Mouse (Mus musculus): ENCODE results near the gene Hspb7. TPM values are rescaled to one million over a fixed set of nuclear protein-coding genes. Genes with fewer than 3 reads are reported as not detected.

The Hspb7 gene
- polyA plus RNA-seq, 1 experiment from 2014 or later: not detected

GRCm38 (mm10) chr4:141439083-141439803 is 18.7 kb downstream of the Hspb7 start:
- H3K4me3 ChIP-seq (replicated peaks): no peak overlapping the region
- no peak overlapping the region for H3K4me2 ChIP-seq
- 91% methylated on average over 12 of the region's 12 CpGs for WGBS
- H3K27me3 ChIP-seq: no peaks in the 10 kb centered on the region
- no peaks in the 10 kb centered on the region for H3K36me3 ChIP-seq (replicated peaks)
- ATAC-seq (ENCODE audit: low FRiP score): no peak
- H3K9ac ChIP-seq: no peak overlapping the region
- peaks cover 6% of the 10 kb centered on the region for H3K4me1 ChIP-seq
- no peaks in the 10 kb centered on the region for H3K9me3 ChIP-seq
- H3K27ac ChIP-seq: no peak overlapping the region

DNA sequence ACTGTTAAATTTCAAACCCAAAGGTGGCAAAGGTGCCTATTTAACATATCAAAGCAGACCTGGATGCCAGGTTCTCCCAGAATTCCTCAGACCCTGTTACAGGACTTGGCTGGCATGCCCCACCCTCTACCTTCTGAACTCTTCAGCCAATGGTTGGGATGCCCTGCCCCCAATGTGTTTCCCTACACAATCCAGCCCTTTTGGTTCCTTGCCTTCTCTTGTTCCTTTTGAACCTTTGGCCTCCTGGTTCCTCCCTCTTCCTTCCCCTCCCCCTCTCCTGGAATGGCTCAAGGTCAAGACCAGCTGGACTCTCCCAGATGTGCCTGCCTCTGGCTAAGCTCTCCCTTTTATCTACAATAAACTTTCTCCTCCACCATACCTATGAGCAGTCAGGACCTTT is 20.3 kb downstream of the Hspb7 start:
- H3K9me3 ChIP-seq: no peaks in the 10 kb centered on the region
- H3K36me3 ChIP-seq (replicated peaks): no peaks in the 10 kb centered on the region
- no peak overlapping the region for H3K27ac ChIP-seq
- H3K9ac ChIP-seq: no peak overlapping the region
- no peak overlapping the region for H3K4me2 ChIP-seq
- H3K4me3 ChIP-seq (replicated peaks): no peak overlapping the region
- H3K27me3 ChIP-seq: no peaks in the 10 kb centered on the region
- peaks cover 14% of the 10 kb centered on the region for H3K4me1 ChIP-seq
- no peak for ATAC-seq (ENCODE audit: low FRiP score)

DNA sequence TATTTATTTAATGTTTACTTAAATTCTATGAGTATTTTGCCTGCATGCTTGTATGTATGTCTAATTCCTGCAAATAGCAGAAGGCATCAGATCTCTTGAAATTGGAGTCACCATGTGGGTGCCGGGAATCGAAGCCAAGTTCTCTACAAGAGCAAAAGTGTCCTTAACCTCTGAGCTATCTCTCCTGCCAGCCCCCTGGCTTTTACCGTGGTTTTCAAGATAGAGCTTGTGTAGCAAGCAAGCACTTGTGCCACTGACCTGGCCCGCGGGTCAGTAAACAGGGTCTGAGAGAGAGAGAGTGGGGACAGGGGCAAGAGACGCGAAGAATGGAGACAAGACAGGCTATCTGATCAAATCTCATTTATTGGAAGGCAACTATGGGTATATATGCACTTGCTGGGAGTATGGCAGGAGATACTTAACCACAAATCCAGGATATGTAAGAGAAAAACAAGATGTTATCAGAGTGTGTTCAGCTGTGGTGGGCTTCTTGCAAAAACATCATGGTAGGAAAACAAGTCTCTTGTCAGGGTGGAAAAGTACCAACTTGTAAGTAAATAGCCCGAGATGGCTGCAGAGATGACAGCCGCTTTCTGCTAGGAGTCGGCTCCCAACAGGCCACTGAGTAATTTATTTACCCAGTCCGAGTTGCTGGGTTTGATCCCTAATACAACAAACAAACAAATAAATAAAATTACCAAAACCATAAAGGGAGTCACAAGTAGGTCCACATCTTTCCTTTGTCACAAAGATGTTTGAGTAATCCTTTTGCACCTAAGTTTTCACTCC is 23.3 kb downstream of the Hspb7 start:
- Histone ChIP-seq H3K9ac (peak overlapping the region; percentile 94; the same call in 1 of the 2 replicates), H3K27me3 (no peaks in the 10 kb centered on the region), H3K4me2 (peak overlapping the region; percentile 82), H3K27ac (no peak overlapping the region), H3K9me3 (no peaks in the 10 kb centered on the region), H3K36me3 (replicated peaks) (peaks cover 21% of the 10 kb centered on the region), H3K4me1 (peaks cover 20% of the 10 kb centered on the region), H3K4me3 (replicated peaks) (peak overlapping the region; percentile 100)
- WGBS: 54% methylated on average over 11 of the region's 11 CpGs
- no peak; the same call in 1 of the 2 replicates for ATAC-seq (ENCODE audit: low FRiP score)

DNA sequence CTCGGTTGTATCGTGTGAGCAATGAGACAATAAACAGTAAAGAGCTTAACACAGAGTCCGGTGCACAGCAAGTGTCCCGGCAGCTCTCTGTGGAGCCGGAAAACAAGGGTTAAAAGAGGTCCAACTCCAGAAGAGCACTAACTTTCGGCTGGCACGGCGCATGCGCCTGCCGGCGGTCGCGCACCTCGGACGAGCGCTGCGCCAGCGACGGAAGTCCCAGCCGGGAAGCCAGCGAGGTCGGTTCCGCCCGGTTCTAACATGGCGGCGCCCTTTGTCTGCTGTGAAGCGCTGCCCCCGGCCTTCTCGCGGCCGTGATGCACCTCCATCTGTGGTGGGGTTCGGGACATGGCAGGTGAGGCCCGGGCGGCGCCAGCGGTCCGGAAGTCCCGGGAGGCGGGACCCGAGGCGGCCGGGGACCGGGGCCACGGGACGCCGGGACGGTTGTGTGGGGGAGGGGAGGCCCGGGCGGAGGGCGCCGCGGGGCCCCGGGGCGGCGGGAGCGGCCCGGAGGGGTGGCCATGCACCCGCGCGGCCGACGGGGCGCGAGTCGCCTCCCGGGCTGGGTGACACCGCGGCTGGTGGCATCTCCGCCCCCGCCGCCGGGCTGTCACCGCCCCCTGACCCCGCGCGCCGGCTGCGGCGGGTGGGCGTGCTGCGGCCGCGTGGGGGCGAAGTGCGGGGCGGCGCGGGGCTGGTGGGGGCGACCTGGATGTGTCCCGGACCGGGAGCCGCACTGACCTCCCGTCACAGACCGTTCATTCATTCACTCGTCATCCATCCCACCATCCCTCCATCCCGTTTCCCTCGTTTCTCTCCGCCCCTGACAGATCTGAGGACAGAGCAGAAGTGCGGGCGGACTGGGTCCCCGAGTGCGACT is 24.1 kb downstream of the Hspb7 start, which contains the start of gene Zbtb17:
Gene Zbtb17 (plus strand): TSS at position 204 of the 877 bp plus-strand sequence.
- Histone ChIP-seq H3K9me3 (no peaks in the 10 kb centered on the region), H3K9ac (peak within 1 kb of the TSS; percentile 94), H3K36me3 (replicated peaks) (peaks cover 30% of the 10 kb centered on the region), H3K27me3 (no peaks in the 10 kb centered on the region), H3K27ac (peak within 1 kb of the TSS; percentile 85), H3K4me3 (replicated peaks) (peak within 1 kb of the TSS; percentile 100), H3K4me2 (peak within 1 kb of the TSS; percentile 82), H3K4me1 (peaks cover 20% of the 10 kb centered on the region)
- peak; percentile 91 for ATAC-seq (ENCODE audit: low FRiP score)
- under 1% methylated on average over 75 of the region's 102 CpGs for WGBS

DNA sequence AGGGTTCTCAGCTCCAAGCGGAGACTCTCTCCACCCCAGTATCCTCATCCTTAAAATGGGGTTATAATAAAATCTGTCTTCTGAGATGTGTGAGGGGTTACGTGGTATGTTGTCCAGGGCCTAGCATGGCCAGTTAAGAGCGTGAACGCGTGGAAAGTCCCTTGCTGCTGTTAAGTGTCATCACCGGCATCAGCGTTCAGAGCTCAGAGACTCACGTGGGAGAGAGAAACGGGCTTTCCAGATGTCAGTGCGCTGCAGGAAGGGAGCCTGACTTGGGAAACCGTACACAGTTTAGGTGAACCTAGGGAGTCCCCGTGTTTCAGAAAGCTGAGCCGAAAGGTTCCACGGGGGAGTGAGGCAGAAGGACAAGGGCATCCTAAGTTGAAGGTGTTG is 24.7 kb downstream of the Hspb7 start:
- peak overlapping the region; percentile 100 for H3K4me3 ChIP-seq (replicated peaks)
- H3K9me3 ChIP-seq: no peaks in the 10 kb centered on the region
- H3K4me2 ChIP-seq: peak overlapping the region; percentile 82
- peak overlapping the region; percentile 94 for H3K9ac ChIP-seq
- H3K27me3 ChIP-seq: no peaks in the 10 kb centered on the region
- WGBS: 18% methylated on average over 14 of the region's 14 CpGs
- peaks cover 34% of the 10 kb centered on the region for H3K36me3 ChIP-seq (replicated peaks)
- peak overlapping the region; percentile 85; the same call in 1 of the 2 replicates for H3K27ac ChIP-seq
- H3K4me1 ChIP-seq: peaks cover 20% of the 10 kb centered on the region
- ATAC-seq (ENCODE audit: low FRiP score): no peak

DNA sequence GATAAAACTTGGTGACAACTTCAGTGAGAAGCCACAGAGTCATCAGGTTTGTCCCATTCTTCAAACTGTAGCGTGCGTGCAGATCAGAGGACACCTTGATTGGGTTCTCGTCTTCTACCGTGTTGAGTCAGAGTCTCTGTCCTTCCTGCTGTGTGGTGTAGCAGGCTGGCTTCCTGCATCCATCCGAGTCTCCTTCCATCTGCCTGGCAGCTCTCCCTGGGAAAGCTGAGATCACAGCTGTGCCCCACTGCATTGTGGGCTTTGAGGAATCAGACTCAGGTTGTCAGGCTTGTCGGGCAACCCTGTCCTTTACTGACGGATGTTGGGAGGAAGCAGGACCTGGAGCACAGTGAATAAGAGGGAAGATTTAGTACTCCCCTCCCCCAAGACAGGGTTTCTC is 25.6 kb downstream of the Hspb7 start:
- no peak overlapping the region for H3K4me2 ChIP-seq
- H3K36me3 ChIP-seq (replicated peaks): peaks cover 43% of the 10 kb centered on the region
- peaks cover 20% of the 10 kb centered on the region for H3K4me1 ChIP-seq
- no peaks in the 10 kb centered on the region for H3K9me3 ChIP-seq
- H3K27me3 ChIP-seq: no peaks in the 10 kb centered on the region
- no peak overlapping the region for H3K27ac ChIP-seq
- peak overlapping the region; percentile 100 for H3K4me3 ChIP-seq (replicated peaks)
- 77% methylated on average over 7 of the region's 7 CpGs for WGBS
- no peak overlapping the region for H3K9ac ChIP-seq
- no peak for ATAC-seq (ENCODE audit: low FRiP score)

DNA sequence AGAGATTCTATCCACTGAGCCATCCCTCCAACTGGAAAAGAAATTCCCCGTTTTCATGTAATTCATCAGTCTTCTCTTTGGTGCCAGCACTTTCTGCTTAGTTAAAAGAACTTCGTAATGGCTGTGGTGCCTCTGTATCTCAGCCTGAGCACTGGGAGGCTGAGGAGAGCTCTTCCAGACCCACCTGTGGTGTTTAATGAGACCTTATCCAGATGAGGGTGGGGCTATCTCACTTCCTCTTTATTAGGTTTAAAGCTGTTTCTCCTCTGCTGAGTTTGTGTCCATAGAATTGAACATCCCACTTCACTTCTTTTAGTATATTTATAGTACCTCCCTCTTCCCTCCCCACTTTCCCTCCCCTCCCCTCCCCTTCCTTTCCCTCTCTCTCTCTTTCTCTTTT is 30.7 kb downstream of the Hspb7 start:
- 93% methylated on average over 2 of the region's 2 CpGs for WGBS
- Histone ChIP-seq H3K4me1 (peaks cover 2% of the 10 kb centered on the region), H3K27me3 (no peaks in the 10 kb centered on the region), H3K9me3 (no peaks in the 10 kb centered on the region), H3K9ac (no peak overlapping the region), H3K36me3 (replicated peaks) (peaks cover 76% of the 10 kb centered on the region), H3K4me3 (replicated peaks) (no peak overlapping the region), H3K4me2 (no peak overlapping the region), H3K27ac (no peak overlapping the region)
- ATAC-seq (ENCODE audit: low FRiP score): no peak

DNA sequence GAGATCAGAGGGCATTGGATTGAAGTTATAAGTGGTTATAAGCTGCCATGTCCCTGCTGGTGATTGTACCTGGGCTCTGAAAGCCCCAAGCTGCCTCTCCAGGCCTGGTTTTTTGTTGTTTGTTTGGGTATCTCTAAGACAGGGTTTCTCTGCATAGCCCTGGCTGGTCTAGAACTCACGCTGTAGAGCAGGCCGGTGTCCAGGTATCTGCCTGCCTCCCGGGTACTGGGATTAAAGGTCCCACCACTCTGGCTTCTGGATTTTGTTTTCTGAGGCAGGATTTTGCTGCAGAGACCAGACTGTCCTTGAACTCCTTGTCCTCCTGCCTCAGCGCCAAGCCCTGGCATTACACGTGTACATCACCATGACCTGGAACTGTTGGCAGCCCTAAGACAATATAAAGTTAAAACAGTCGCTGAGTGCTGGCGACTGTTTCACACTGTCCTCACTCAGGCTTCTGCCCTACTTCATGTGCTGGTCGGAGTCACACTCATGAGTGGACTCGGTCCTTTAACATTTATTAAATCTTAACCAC is 31.4 kb downstream of the Hspb7 start:
- H3K4me2 ChIP-seq: no peak overlapping the region
- ATAC-seq (ENCODE audit: low FRiP score): no peak
- H3K9ac ChIP-seq: no peak overlapping the region
- no peak overlapping the region for H3K4me3 ChIP-seq (replicated peaks)
- 92% methylated on average over 9 of the region's 9 CpGs for WGBS
- peaks cover 72% of the 10 kb centered on the region for H3K36me3 ChIP-seq (replicated peaks)
- H3K27me3 ChIP-seq: no peaks in the 10 kb centered on the region
- no peaks in the 10 kb centered on the region for H3K9me3 ChIP-seq
- no peak overlapping the region for H3K27ac ChIP-seq
- H3K4me1 ChIP-seq: no peaks in the 10 kb centered on the region

GRCm38 (mm10) chr4:141454581-141455350 is 34.2 kb downstream of the Hspb7 start:
- no peak for ATAC-seq (ENCODE audit: low FRiP score)
- Histone ChIP-seq H3K9ac (no peak overlapping the region), H3K9me3 (no peaks in the 10 kb centered on the region), H3K4me3 (replicated peaks) (no peak overlapping the region), H3K27me3 (no peaks in the 10 kb centered on the region), H3K36me3 (replicated peaks) (peaks cover 53% of the 10 kb centered on the region), H3K4me1 (peaks cover 15% of the 10 kb centered on the region), H3K4me2 (no peak overlapping the region), H3K27ac (no peak overlapping the region)
- WGBS: 86% methylated on average over 14 of the region's 14 CpGs

DNA sequence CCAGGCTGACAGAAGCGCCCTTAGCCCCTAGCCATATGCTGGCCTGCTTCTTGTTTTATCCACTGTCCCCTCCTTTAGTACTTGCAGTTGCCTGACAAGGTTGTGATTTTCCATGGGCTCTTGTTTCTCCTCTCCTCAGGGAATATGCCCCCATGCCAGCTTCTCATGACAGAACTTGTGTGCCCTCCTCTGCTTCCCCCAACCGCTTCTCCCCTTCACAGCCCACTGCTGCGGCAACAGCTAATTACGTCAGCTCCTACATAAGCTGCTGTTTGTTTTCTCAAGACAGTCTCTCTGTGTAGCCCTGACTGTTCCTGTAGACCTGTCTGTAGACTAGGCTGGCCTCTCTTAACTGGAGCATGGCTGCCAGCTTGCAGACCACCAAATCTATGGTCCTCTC is 34.9 kb downstream of the Hspb7 start:
- Histone ChIP-seq H3K4me2 (no peak overlapping the region), H3K4me3 (replicated peaks) (no peak overlapping the region), H3K9ac (no peak overlapping the region), H3K9me3 (no peaks in the 10 kb centered on the region), H3K27me3 (no peaks in the 10 kb centered on the region), H3K27ac (no peak overlapping the region), H3K4me1 (peaks cover 18% of the 10 kb centered on the region), H3K36me3 (replicated peaks) (peaks cover 53% of the 10 kb centered on the region)
- 76% methylated on average over 4 of the region's 4 CpGs for WGBS
- ATAC-seq (ENCODE audit: low FRiP score): no peak

- Histone ChIP-seq H3K9ac (no peak overlapping the region), H3K9me3 (no peaks in the 10 kb centered on the region), H3K4me2 (no peak overlapping the region), H3K4me1 (peaks cover 27% of the 10 kb centered on the region), H3K36me3 (replicated peaks) (peaks cover 47% of the 10 kb centered on the region), H3K27me3 (no peaks in the 10 kb centered on the region), H3K4me3 (replicated peaks) (no peak overlapping the region), H3K27ac (no peak overlapping the region)
- no peak for ATAC-seq (ENCODE audit: low FRiP score)
- WGBS: 93% methylated on average over 14 of the region's 14 CpGs
These were observed 35.8 kb downstream of the Hspb7 start for GRCm38 (mm10) chr4:141456193-141456938.

Data from forebrain, embryonic 12.5 days (tissue).